Mouse (Mus musculus) embryonic fibroblast, embryonic 13.5 days (primary cell): ENCODE measurements at regions not wholly inside any gene's neighbourhood (a gene's known extent, or its start where the extent isn't known, plus 50 kb on each side); places are given as distances from the start of the nearest gene placed in this dataset.

Experiments used
- CTCF ChIP-seq: IDR thresholded peaks from 2 replicates; pipeline ENCODE4 v1.5.1; 2011; ENCODE audit warnings: mild to moderate bottlenecking, control low read depth, low read length, moderate library complexity, borderline replicate concordance; ENCODE audit not compliant: insufficient read depth
- POLR2A ChIP-seq: IDR thresholded peaks from 2 replicates; pipeline ENCODE4 v1.6.1; 2011; ENCODE audit warnings: low read depth, mild to moderate bottlenecking, control low read depth, low read length, moderate library complexity

DNA sequence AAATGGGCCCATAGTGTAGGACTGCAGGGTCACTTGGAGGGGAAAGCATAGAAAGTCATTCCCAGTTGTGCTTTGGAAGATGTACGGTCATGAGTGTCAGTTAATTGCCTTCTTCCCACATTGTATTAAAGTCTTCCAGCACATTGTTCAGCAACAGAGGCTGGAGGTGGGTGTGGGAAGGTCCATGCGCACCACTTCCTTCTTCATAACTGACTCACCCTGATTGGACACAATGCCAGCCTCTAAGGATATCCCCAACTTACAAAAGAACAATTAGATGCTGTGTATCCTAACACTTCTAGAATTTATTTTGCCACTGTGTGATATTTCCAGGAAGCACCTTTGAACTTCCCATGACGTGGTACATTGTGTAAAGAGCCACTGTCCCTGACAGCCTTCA lies 338.4 kb upstream of the Igfbp3 start:
- TF ChIP-seq POLR2A = no peak
- no peak for TF ChIP-seq CTCF
